Mouse (Mus musculus) lung, embryonic 16.5 days (tissue): ENCODE results near the gene Otos. TPM values are rescaled to one million over a fixed set of nuclear protein-coding genes. Genes with fewer than 3 reads are reported as not detected.
A peak's percentile ranks its signal among the peaks of the same experiment; 100 is the strongest.

Experiments
- ATAC-seq: fragments of 200-750 bp; cut with Nextera tagmentation; 2 replicates; pipeline ENCODE4 v1.8.0; 2017; ENCODE audit warnings: low read depth, mild to moderate bottlenecking, moderate library complexity
- H3K27ac ChIP-seq: fragments of 300-500 bp; sonication (generic); 2 replicates; pipeline ENCODE4 v1.5.1; 2014; ENCODE audit warnings: mild to moderate bottlenecking, control low read depth, low read length
- H3K27me3 ChIP-seq: fragments of 300-500 bp; sonication (generic); 2 replicates; pipeline ENCODE4 v1.6.1; 2014; ENCODE audit warnings: low read depth, low read length, mixed read lengths; ENCODE audit not compliant: control insufficient read depth, insufficient read depth
- H3K36me3 ChIP-seq: fragments of 300-500 bp; sonication (generic); 2 replicates; pipeline ENCODE4 v1.6.1; 2014; ENCODE audit warnings: low read length; ENCODE audit not compliant: control insufficient read depth, insufficient read depth
- H3K4me1 ChIP-seq: fragments of 300-500 bp; sonication (generic); replicated peaks from 2 replicates; pipeline ENCODE4 v1.6.1; 2014; ENCODE audit warnings: low read length, mixed read lengths; ENCODE audit not compliant: control insufficient read depth, insufficient read depth
- H3K4me2 ChIP-seq: fragments of 300-500 bp; sonication (generic); 2 replicates; pipeline ENCODE4 v1.6.1; 2014; ENCODE audit warnings: low read depth, low read length, control low read depth
- H3K4me3 ChIP-seq: fragments of 300-500 bp; sonication (generic); 2 replicates; pipeline ENCODE4 v1.5.1; 2014; ENCODE audit warnings: mild to moderate bottlenecking, low read length, control low read depth
- H3K9ac ChIP-seq: fragments of 300-500 bp; sonication (generic); 2 replicates; pipeline ENCODE4 v1.6.1; 2014; ENCODE audit warnings: low read length, control low read depth
- H3K9me3 ChIP-seq: fragments of 300-500 bp; sonication (generic); 2 replicates; pipeline ENCODE4 v1.6.1; 2016; ENCODE audit warnings: low read length; ENCODE audit not compliant: control insufficient read depth
- WGBS: fragments of 180-500 bp; shearing (Covaris S2); extraction: QIAGEN DNeasy Blood & Tissue Kit; methylation state at CpG from one replicate; pipeline ENCODE4 v1.1.7; 2014; 5-methylcytosine and 5-hydroxymethylcytosine counted together
- polyA plus RNA-seq: library from polyadenylated mRNA; unstranded; fragments of >200 nt; fragmentation: Nextera tagmentation; extraction: Ambion mirVana; gene quantifications from 2 replicates; pipeline ENCODE4 v1.2.1, GENCODE M21; 2015

The Otos gene
- polyA plus RNA-seq, 1 experiment from 2014 or later, result not detected

GRCm38 (mm10) chr1:92675932-92676675 lies 27.5 kb upstream of the Otos start:
- 65% methylated on average over 10 of the region's 10 CpGs for WGBS
- Histone ChIP-seq H3K9ac (no peak overlapping the region), H3K27ac (no peak overlapping the region), H3K4me3 (no peak overlapping the region), H3K36me3 (no peaks in the 10 kb centered on the region), H3K4me1 (no peaks in the 10 kb centered on the region), H3K4me2 (no peak overlapping the region), H3K27me3 (no peaks in the 10 kb centered on the region), H3K9me3 (no peaks in the 10 kb centered on the region)
- ATAC-seq, result peak; percentile 73

- Histone ChIP-seq H3K9ac (no peak overlapping the region), H3K4me3 (no peak overlapping the region), H3K9me3 (no peaks in the 10 kb centered on the region), H3K36me3 (no peaks in the 10 kb centered on the region), H3K27me3 (no peaks in the 10 kb centered on the region), H3K4me1 (no peaks in the 10 kb centered on the region), H3K4me2 (no peak overlapping the region), H3K27ac (no peak overlapping the region)
- ATAC-seq, result peak; percentile 54
- 74% methylated on average over 5 of the region's 5 CpGs for WGBS
Observed at GRCm38 (mm10) chr1:92673258-92673782, 24.7 kb upstream of the Otos start.

GRCm38 (mm10) chr1:92671326-92671725 lies 22.7 kb upstream of the Otos start:
- Histone ChIP-seq H3K9me3 (no peaks in the 10 kb centered on the region), H3K4me2 (no peak overlapping the region), H3K9ac (no peak overlapping the region), H3K27me3 (no peaks in the 10 kb centered on the region), H3K4me3 (no peak overlapping the region), H3K36me3 (no peaks in the 10 kb centered on the region), H3K4me1 (no peaks in the 10 kb centered on the region), H3K27ac (no peak overlapping the region)
- ATAC-seq, result no peak
- WGBS, result 74% methylated on average over 4 of the region's 4 CpGs

- H3K4me2 ChIP-seq, result no peak overlapping the region
- WGBS, result 84% methylated on average over 3 of the region's 3 CpGs
- no peak overlapping the region for H3K4me3 ChIP-seq
- H3K9me3 ChIP-seq, result no peaks in the 10 kb centered on the region
- ATAC-seq, result no peak
- no peaks in the 10 kb centered on the region for H3K4me1 ChIP-seq
- H3K27me3 ChIP-seq, result no peaks in the 10 kb centered on the region
- no peaks in the 10 kb centered on the region for H3K36me3 ChIP-seq
- no peak overlapping the region for H3K9ac ChIP-seq
- no peak overlapping the region for H3K27ac ChIP-seq
Observed at GRCm38 (mm10) chr1:92669430-92669829, 20.8 kb upstream of the Otos start.

- no peak for ATAC-seq
- Histone ChIP-seq H3K36me3 (no peaks in the 10 kb centered on the region), H3K27me3 (no peaks in the 10 kb centered on the region), H3K9ac (no peak overlapping the region), H3K9me3 (no peaks in the 10 kb centered on the region), H3K4me2 (no peak overlapping the region), H3K4me3 (no peak overlapping the region), H3K4me1 (no peaks in the 10 kb centered on the region), H3K27ac (no peak overlapping the region)
- 51% methylated on average over 6 of the region's 6 CpGs for WGBS
Observed at GRCm38 (mm10) chr1:92667106-92667505, 18.5 kb upstream of the Otos start.

GRCm38 (mm10) chr1:92659392-92659791 lies 10.8 kb upstream of the Otos start:
- Histone ChIP-seq H3K9ac (no peak overlapping the region), H3K4me2 (no peak overlapping the region), H3K27me3 (no peaks in the 10 kb centered on the region)

GRCm38 (mm10) chr1:92657025-92657820 lies 8.6 kb upstream of the Otos start:
- Histone ChIP-seq H3K9ac (no peak overlapping the region), H3K27me3 (no peaks in the 10 kb centered on the region), H3K9me3 (no peaks in the 10 kb centered on the region), H3K27ac (no peak overlapping the region), H3K4me3 (no peak overlapping the region), H3K36me3 (no peaks in the 10 kb centered on the region), H3K4me2 (no peak overlapping the region), H3K4me1 (no peaks in the 10 kb centered on the region)
- ATAC-seq, result no peak
- 60% methylated on average over 11 of the region's 11 CpGs for WGBS

More at GRCm38 (mm10) chr1:92659392-92659791, 10.8 kb upstream of the Otos start:
- no peaks in the 10 kb centered on the region for H3K36me3 ChIP-seq
- no peak for ATAC-seq
- H3K4me1 ChIP-seq, result no peaks in the 10 kb centered on the region
- H3K9me3 ChIP-seq, result no peaks in the 10 kb centered on the region
- no peak overlapping the region for H3K4me3 ChIP-seq
- H3K27ac ChIP-seq, result no peak overlapping the region
- 42% methylated on average over 5 of the region's 5 CpGs for WGBS

GRCm38 (mm10) chr1:92654676-92655075 lies 6.0 kb upstream of the Otos start:
- Histone ChIP-seq H3K36me3 (no peaks in the 10 kb centered on the region), H3K4me1 (no peaks in the 10 kb centered on the region), H3K4me2 (no peak overlapping the region), H3K9me3 (no peaks in the 10 kb centered on the region), H3K9ac (no peak overlapping the region), H3K27me3 (no peaks in the 10 kb centered on the region), H3K4me3 (no peak overlapping the region), H3K27ac (no peak overlapping the region)
- 25% methylated on average over 2 of the region's 2 CpGs for WGBS
- peak; percentile 53 for ATAC-seq

- no peak overlapping the region for H3K4me2 ChIP-seq
- H3K36me3 ChIP-seq, result no peaks in the 10 kb centered on the region
- no peak overlapping the region for H3K4me3 ChIP-seq
- WGBS, result 87% methylated on average over 3 of the region's 3 CpGs
- no peaks in the 10 kb centered on the region for H3K9me3 ChIP-seq
- H3K4me1 ChIP-seq, result no peaks in the 10 kb centered on the region
- no peak overlapping the region for H3K9ac ChIP-seq
- ATAC-seq, result no peak
- no peaks in the 10 kb centered on the region for H3K27me3 ChIP-seq
- H3K27ac ChIP-seq, result no peak overlapping the region
Observed at GRCm38 (mm10) chr1:92653179-92653578, 4.5 kb upstream of the Otos start.
